Mouse (Mus musculus) brain, embryonic 18.5 days (tissue): Measurements from ENCODE around the gene Ctso.

Experiments
- DNase-seq: peaks from one replicate; pipeline ENCODE4 v3.0.0-alpha.2; 2012; ENCODE audit warnings: low read depth, low spot score

Gene Ctso

DNA sequence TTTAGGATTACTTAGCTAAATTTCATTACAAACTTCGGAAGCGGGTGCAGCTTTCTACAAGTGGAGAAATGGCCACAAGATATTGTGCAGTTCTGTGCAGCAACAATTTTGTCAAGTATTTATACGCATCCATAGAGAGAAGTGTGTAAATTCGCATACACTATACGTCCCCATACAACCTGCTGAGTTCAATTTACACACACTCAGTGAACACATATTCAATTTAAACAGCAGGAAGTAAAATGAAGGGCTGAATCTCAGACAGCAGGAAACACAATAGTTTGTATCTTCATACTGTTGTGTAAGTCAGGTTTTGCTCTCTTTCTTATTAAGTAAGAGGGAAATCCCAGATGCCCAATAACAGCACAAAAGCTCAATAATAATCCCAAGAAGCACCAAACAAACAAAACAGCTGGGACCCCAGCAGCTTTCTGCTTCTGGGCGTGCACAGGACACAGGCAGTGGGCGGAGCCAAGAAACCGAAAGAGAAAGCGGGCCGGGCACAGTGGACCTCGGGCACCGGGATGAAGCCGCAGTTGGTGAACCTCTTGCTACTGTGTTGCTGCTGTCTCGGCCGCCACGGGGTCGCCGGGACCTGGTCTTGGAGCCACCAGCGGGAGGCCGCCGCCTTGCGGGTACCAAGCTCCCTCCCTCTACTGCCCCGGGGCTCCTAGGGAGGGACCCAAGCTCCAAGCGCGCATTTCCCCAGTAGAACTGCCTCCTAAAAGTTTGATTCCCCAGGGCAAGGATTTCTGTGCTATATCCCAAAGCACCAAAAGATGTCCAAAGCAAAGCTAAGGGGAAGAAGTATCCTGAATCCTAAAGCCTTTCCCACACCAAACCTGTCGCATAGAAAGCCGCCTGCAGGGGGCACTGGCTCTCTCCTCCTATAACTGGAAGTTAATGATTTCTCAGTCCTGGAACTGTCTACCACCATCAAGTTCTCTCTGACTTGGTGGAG is at the start of gene Ctso:
Gene Ctso, plus strand, starts transcription at position 461 of the 961 bp plus-strand sequence.
- DNase-seq = no peak

DNA sequence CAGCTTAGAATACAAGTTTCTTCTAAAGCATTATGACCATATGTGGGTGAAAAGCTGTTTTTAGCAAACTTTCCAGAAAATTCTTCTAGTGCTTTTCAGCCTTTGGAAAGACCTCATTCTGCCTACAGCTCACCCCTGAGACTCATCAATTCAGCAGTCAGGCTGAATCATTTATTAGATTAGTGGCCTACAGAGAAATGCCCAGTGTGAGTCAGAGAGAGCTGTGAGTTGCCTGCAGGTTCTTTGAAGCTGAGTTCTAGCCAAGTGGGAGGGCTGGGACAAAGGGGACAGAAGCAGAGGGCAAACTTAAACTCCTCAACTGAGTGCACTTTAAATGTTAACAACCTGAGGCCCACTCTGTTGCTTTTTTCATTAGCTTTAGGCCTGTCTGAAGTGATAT is 48.5 kb upstream of the Ctso start:
- no peak for DNase-seq

DNA sequence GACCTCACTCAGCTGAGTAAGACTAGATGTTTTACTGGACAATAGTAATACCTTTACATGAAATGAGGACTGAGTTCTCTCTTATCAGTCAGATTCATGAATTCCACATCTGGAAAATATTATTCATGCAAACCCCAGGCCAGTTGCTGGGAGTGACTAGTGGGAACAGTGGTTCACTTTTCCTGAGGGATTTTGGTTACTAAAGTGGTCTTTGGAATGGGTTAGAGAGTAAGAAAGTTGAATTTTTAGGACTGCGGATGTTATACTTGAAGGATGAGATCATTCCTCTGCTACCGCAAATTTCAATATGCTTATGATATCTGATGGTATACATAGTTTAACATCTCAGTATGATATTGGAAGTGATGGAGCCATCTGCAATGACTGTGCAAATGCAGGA is 46.8 kb upstream of the Ctso start:
- DNase-seq = no peak

DNA sequence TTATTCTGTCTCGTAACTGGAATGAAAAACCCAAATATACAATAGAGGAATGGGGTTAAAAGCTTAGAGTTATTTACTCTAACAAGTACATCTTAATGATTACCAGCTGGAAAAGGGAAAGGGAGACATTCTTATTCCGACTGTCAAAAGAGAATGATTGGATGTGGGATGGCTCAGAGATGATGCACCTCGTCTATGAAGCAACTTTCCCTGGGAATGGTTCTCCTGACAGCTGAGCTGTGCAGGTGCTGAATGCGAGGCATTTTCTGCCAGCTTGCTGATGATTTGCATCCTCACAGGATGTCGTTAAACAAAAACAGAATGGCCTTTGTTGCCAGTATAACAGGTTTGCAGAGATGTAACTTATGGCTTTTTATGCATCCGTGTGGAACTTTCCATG is 43.3 kb upstream of the Ctso start:
- DNase-seq = no peak

DNA sequence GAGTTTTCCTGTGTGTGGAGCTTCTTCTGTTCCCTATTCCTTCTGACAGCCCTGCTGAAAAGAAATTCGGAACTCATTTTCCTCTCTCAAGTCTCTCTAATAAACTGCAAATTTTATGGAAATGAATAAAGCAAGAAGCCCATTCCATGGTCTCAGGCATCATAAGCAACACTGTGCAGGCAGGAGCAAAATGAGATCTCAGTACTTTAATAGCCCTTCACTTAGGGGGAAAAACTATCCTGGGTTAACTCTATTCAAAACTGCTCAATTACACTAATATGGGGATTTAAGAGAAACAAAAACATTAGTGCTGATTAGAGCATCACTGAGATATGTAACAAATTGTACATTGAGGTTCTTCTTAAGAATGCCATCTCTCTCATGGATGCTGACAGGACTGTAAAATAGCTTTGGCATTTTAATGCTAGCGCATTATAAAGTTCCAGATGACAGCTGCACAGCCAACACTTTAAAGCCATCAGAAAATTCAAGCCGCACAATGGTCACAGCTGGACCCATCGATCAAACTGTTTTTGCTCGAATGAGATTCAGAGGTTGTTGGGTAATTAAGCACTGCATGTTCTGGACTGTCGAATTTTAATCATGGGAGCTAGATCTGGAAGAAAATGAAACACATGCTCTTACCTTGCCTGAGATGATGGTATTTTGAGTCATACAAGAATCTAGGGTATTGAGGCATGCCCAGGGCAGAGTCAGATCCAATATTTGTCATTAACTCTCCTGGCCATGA is 21.9 kb upstream of the Ctso start:
- no peak for DNase-seq

DNA sequence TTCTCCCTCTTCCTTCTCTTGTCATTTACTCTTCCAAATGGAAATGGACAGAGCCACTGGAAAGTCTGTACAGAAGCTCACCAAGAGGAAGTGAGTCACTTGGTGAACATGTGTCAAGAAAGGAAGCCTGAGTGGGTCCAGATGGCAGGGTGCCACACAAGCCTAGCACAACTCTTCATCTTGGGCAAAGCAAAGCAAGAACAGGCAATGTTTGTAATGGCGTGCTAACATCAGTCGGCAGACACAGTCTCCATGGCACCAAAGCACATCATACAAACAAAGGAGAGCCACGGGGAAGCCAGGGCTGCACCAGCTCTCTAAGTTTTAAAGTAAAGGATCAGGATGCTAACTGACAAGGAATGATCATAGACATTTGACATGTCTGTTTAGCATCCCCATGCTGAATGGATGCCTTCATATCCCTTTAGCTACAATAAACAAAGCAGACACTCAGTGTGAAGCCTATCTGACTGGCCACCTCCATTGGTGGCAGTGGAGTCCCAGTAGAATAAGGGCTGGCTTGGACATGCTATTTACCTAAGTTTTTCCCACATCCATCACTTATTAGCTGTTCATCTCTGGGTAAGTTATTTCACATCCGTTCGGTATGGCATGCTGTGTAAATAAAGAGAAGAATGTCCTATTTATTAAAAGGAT is 16.2 kb upstream of the Ctso start:
- DNase-seq = no peak

DNA sequence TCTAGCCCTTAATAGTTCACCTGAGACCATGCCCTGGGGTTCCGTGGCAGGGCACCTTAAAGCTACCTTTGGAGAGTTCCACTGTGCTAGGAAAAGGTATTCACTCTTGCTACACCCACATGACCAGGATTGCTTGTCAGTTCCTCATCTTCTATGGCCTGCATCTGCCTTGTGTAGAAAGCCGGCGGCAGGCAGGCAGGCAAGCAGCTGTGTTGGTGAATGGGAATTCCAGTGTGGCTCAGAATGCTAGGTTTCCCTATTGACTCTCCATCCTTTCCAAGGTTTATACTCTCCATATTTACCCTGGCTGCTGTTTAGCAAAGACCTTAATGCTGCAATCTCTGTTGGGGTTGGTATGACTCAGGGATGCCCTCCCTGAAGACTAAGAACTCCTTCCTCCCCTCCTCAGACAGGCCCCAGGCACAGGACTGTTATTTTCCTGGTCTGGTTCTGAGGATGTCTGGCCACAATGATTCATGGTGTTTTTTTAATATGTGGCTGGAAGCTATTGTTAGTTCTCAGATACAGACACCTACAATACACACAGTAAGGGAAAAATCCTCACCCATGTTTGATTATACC is 15.0 kb upstream of the Ctso start:
- DNase-seq = no peak

DNA sequence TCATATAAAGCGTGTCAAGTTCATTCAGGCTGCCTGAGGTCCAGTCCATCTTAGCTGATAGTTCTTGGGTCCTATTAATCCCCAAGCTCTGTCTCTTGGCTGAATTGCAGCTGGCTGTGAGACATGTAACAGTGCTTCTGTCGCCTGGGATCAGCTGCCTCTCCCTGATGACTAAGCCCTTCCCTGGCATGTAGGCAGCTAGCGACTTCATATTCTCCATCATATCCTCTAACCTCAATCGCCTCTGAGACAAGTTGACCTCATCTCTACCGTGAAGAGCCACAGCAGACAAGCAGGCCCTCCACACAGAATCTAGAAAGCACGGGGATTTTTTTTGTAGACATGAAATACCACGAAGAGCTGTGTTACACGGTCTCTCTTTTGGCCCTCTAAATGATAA is 14.2 kb upstream of the Ctso start:
- DNase-seq = no peak

DNA sequence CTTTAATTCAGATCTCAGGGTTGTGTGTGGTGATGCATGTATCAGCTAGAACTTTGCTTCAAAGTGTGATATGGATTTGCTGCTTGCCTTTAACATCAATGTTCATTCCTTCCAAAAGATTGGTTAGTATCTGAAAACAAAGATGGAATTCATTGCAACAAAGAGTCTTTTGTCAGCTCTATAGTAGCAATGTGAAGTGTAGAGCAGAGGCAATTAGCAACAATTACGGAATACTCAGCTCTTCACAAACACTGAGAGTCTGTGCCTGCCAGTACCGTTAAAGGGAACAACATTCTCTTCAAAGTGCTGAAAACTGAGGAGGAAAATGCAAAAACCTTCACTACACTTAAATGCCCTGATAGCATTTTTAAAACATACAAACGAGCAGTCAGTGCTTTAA is 12.7 kb upstream of the Ctso start:
- no peak for DNase-seq

DNA sequence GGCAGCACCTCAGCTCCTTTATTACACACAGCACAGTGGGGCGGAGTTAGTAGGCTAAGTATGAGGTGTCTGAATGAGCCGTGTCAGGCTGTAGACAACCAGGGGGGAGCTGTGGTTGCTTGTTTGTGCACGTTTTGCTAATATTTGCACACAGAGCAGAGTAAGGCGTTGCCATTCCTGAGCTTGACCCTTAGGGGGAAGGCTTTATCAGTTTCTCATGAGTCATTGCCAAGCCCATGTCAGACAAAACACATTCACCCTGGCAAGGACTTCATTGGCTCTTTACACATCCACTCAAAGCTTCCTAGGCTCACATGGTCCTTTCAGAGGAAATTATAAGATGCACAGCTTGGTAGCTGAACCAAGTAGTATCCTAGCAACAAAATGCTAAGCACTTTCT is 9.5 kb upstream of the Ctso start:
- peak; percentile 49 for DNase-seq

DNA sequence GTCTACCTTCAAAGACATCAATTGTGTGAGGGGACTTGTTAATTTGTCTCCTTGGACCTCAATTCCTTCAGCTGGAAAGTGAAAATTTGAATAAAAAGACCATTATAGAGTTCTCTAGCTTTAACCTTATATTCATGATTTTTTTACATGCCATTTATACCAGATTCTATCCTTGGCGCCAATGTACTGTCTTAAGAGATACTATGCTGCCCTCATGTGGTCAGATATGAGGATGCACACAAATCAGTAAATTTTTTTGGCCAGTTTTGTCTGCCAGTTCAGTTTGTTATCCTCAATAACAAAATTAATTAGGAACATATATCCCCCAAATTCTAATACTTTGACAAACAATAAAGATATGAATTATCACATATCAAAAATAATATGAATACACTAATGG is 7.5 kb upstream of the Ctso start:
- no peak for DNase-seq

DNA sequence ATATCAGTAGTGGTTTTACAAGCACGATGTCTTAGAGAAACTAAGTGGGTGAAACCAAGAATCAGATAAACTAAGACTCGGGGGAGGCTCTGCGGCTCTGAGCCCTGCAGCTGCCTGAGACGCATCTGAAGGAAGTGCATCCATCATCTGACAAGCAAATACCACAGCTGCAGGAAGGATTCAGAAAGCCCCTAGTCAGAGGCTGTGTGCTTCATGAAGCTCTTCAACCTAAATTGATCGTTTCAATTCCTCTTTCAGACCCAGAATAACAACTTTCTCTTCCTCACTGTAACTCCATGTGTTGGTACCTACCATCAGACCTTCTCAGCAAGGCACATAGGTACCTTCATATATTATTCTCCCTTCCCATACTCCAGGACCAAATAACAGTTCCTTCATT is 6.5 kb upstream of the Ctso start:
- DNase-seq = no peak

DNA sequence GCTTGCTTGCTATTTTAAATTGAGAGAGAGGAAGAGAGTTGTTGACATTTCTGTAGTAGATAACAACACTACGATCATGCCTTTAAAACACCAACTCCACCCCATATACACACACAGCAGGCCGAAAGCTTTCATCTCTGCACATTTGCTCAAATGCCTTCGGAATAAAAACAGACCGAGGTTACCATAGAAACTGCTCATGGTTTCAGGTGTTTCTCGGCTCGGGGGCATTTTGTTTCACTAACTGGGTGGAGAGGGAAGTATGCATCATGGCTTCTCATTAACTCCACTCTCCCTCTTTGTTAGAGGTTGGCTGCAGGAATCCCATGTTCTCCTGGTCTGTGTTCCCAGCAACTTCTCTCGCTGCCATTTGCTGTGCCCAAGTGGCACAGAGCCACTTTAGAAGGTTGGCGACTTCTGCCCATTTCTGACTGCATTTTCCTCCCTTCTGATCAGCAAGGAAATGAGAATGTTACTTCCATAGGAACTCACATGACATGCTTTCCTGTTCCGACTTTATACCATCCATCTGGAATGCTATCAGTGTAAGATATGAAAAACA is 5.6 kb upstream of the Ctso start:
- no peak for DNase-seq

DNA sequence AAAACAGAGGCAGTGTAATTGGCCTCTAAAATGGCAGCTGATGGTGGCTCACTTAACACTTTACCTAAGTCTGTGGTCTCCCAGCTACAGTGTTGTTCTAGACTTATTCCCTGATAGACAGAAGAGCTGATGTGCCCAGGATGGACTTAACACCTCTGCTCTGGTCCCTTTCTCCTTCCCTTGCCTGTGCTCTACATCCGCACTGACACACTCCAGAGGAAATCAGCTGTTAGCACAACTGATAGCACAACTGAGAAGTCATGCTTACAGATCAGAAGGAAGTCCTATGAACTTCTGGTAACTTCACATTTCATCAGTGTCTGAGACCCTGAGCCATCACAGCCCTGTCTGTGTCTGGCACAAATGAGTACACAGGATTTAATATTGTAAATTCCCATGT is 3.3 kb upstream of the Ctso start:
- DNase-seq = no peak

DNA sequence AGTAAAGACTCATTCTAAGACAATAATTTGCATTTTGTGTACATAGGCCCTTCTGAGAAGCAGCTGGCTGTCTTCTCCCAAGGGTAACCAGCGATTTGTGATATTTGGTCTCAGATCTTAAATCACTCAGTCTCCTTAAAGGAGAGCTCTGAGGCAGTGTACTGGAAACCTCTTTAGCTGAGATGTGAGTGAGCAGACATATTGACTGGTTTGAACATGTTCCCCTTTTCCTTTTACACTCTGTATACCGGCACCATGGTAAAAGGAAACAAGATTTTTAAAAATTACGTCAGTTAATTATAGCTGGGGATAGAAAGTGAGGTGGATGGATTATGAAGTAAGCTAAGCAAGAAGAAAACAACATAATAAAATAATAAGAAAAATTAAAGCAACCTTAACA is 706 bp upstream of the Ctso start:
- no peak for DNase-seq

DNA sequence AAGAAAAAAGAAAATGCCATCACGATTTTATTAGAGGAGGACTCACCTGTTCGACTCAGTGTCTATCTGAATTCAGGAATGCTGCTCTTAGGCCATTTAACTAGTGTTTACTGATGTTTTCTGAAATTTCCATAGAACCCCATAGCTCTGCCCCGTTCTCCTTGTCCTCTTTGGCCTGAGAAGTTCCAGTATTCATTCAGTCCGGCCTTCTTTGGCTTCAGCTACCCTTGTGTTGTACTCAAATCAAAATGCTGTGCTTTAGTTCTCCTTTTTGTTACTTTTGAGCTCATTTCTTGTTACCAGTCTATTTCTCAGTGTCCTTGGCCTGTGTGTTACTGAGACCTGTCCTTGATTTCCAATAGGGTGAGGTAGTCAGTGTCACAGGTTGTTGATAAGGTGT is 947 bp downstream of the Ctso start:
- DNase-seq = no peak

DNA sequence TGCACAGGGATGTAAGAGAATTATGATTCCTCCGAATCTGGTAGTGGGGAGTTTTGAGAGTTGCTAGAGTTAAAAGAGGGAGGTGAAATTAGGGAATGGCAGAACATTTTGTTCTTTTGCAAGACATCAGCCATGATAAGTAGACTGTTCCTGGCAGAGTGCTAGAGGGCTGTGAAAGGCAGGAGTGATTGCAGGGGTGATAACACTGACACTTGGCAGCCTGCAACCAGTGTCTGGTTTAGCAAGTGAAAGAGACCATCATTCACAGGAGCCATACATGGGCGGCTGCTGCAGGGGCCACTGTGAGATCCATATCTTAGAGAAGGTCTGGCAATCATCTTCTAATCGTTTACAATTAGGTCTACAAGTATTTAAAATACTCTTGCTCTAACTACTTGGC is 6.5 kb downstream of the Ctso start:
- no peak for DNase-seq

DNA sequence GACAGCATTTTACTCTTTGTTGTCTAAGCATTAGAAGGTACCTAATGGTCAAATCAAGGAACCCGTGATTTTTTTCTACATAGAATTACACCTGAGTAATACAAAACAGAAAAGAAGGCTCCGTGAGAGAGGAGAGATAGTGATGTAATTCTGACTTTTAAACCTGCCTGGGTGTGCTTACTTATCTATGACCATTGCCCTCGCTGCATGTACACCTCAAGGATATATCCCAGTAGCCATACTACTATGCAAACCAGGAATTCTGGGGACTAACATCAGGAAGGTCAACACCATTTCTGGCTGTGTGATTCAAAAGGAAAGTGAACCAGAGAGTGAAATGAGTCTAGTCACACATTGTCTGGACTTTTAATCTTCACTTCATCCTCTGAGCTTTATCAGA is 9.9 kb downstream of the Ctso start:
- no peak for DNase-seq

DNA sequence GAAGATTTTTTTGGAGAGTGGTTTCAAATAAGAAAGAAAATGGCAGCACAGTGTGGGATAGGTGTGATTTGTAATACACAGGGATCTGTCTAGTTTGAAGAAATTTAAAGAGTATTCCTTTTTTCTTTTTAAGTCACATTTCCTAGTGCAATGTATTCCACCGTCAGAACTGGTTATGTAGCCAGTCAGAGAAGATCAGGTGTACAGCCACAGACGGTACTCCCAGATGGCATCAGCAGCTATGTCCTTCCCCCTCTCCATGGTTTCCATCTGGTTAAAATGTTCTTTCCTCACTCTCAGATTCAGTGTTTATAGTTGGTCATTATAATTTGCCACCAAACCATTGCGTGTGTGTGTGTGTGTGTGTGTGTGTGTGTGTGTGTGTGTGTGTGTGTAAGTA is 10.7 kb downstream of the Ctso start:
- no peak for DNase-seq

DNA sequence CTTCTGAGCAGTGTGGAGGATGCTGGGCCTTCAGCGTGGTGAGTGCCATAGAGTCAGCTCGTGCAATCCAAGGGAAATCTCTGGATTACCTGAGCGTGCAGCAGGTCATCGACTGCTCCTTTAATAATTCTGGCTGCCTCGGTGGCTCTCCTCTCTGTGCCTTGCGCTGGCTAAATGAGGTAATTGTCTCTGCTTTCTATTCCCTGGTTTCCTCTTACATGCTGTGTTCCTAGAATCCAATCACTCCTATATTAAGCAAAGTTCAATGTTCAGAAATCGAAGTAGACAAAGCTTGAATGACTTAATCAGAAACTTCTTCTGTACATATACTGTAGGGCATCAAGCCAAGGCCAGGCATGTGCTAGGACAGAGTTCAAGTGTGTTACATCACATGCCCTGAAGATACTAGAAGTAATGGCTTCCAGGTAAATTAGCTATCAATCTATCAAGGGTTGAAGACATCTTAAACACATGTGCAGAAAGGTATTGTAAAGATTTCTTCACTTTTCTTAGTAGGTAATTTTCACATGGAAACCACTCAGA is 12.5 kb downstream of the Ctso start:
- DNase-seq = no peak

DNA sequence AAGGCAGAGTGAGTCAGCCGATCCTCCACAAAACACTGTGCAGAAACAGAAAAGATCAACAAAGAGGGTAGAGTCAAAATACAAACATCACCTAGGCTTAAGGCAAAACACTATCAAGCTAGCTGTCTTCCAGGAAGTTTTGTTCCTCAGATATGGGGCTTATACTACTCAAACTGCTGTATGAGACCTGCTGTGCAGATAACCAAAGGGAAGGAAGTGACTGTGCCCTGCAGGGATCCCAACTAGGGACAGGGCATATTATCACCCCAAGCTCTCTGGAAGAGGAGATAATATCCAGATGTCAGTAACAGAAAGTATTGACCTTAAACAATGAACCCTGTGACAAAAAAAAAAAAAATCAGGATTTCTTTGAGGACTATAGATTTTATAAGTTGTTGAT is 16.6 kb downstream of the Ctso start:
- DNase-seq = no peak

DNA sequence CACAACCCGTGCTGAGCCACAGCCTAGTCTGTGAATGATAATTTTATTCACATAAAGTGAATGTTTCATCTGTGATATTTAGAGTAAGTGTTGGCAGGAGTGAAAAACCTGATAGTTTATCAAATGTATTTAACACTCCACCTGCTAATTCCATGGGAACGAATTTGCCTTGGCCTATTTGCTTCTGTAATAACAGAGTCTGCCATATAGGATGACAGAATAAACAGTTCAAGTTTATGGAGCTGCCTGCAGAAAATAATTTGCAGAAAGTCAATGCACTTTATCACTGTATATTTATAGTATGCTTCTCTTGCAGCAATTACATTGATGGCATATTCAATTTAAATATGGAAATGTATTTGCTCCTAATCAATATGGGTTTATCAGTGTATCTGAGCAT is 19.4 kb downstream of the Ctso start:
- no peak for DNase-seq
